Mouse (Mus musculus) limb, embryonic 13.5 days (tissue): ENCODE measurements around the gene Upp2. TPM values are rescaled to one million over a fixed set of nuclear protein-coding genes. Genes with fewer than 3 reads are reported as not detected.
A peak's percentile ranks its signal among the peaks of the same experiment; 100 is the strongest.

Experiments used
- ATAC-seq: fragments of 200-750 bp; cut with Nextera tagmentation; 2 replicates; pipeline ENCODE4 v1.8.0; 2017; ENCODE audit warnings: low read depth, moderate number of reproducible peaks, moderate TSS enrichment; ENCODE audit not compliant: low FRiP score
- H3K27ac ChIP-seq: fragments of 300-500 bp; sonication (generic); 2 replicates; pipeline ENCODE4 v1.5.1; 2015; ENCODE audit warnings: inconsistent platforms, mild to moderate bottlenecking, moderate library complexity
- H3K27me3 ChIP-seq: fragments of 300-500 bp; sonication (generic); 2 replicates; pipeline ENCODE4 v1.6.1; 2015; ENCODE audit warnings: mild to moderate bottlenecking, inconsistent platforms
- H3K36me3 ChIP-seq: fragments of 300-500 bp; sonication (generic); 2 replicates; pipeline ENCODE4 v1.6.1; 2015; ENCODE audit warnings: inconsistent platforms, mild to moderate bottlenecking, moderate library complexity
- H3K4me1 ChIP-seq: fragments of 300-500 bp; sonication (generic); 2 replicates; pipeline ENCODE4 v1.6.1; 2015; ENCODE audit warnings: inconsistent platforms
- H3K4me2 ChIP-seq: fragments of 300-500 bp; sonication (generic); replicated peaks from 2 replicates; pipeline ENCODE4 v1.6.1; 2015; ENCODE audit warnings: inconsistent platforms, mild to moderate bottlenecking, moderate library complexity
- H3K4me3 ChIP-seq: fragments of 300-500 bp; sonication (generic); 2 replicates; pipeline ENCODE4 v1.5.1; 2015; ENCODE audit warnings: moderate library complexity, mild to moderate bottlenecking, inconsistent platforms
- H3K9ac ChIP-seq: fragments of 300-500 bp; sonication (generic); 2 replicates; pipeline ENCODE4 v1.6.1; 2015; ENCODE audit warnings: mild to moderate bottlenecking, inconsistent platforms
- H3K9me3 ChIP-seq: fragments of 300-500 bp; sonication (generic); 2 replicates; pipeline ENCODE4 v1.6.1; 2016; ENCODE audit warnings: inconsistent platforms
- WGBS: fragments of 180-500 bp; shearing (Covaris S2); methylation state at CpG from one replicate; pipeline ENCODE4 v1.1.7; 2015; 5-methylcytosine and 5-hydroxymethylcytosine counted together
- polyA plus RNA-seq: library from polyadenylated mRNA; unstranded; fragments of >200 nt; fragmentation: Nextera tagmentation; extraction: Ambion mirVana; gene quantifications from 2 replicates; pipeline ENCODE4 v1.2.1, GENCODE M21; 2015

The Upp2 gene
- polyA plus RNA-seq, 1 experiment from 2014 or later: 9.5 TPM

GRCm38 (mm10) chr2:58533521-58534001 lies 33.5 kb upstream of the Upp2 start:
- peaks cover 62% of the 10 kb centered on the region for H3K4me1 ChIP-seq
- 13% methylated on average over 7 of the region's 7 CpGs for WGBS

DNA sequence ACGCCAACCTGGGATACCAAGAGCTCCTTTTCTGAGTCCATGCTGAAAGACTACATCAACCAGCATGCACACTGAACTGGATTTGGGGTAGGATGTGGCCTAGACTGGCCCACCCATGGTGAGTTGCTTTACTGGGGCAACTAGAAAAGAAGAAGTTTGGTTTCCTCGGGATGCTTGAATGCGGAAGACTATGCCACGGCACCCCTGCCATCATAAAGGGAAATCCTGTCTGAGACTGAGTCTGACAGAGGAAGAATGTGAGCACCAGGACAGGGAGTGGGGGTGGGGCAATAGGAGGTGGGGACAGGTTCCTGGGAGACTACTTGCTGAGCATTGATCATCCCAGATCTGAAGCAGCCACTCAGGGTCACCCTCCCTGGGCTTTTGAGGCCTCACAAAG lies 32.7 kb upstream of the Upp2 start:
- H3K27ac ChIP-seq: peak overlapping the region; percentile 79
- peak overlapping the region; percentile 44; the same call in 1 of the 2 replicates for H3K4me2 ChIP-seq
- no peak overlapping the region for H3K4me3 ChIP-seq
- H3K36me3 ChIP-seq: peaks cover 10% of the 10 kb centered on the region
- no peak overlapping the region for H3K9ac ChIP-seq
- ATAC-seq: no peak
- no peaks in the 10 kb centered on the region for H3K9me3 ChIP-seq
- H3K27me3 ChIP-seq: no peaks in the 10 kb centered on the region
- H3K4me1 ChIP-seq: peaks cover 67% of the 10 kb centered on the region
- 71% methylated on average over 4 of the region's 4 CpGs for WGBS

More at GRCm38 (mm10) chr2:58533521-58534001, 33.5 kb upstream of the Upp2 start:
- Histone ChIP-seq H3K9me3 (no peaks in the 10 kb centered on the region), H3K27me3 (no peaks in the 10 kb centered on the region), H3K9ac (no peak overlapping the region), H3K4me2 (peak overlapping the region; percentile 44), H3K36me3 (peaks cover 10% of the 10 kb centered on the region), H3K4me3 (no peak overlapping the region), H3K27ac (peak overlapping the region; percentile 79)
- ATAC-seq: peak; percentile 82

DNA sequence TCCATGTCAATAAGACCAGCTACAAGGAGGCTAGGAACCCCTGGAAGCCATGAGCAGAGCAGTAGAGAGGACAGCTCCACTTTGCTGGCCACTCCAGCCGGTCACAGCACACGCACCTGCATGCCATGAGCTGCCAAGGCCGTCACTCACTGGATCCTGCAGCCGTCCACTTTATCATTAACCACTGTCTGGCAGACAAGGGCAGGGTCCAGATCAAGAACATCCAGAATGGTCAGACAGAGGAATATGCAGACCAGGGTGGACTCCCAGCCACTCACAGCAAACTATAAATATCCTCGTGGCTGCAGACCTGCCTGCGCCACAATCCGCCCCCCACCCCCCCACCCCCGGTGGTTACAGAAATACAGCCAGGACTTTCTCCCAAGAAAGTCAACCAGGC lies 31.9 kb upstream of the Upp2 start:
- H3K4me1 ChIP-seq: peaks cover 64% of the 10 kb centered on the region
- H3K27me3 ChIP-seq: no peaks in the 10 kb centered on the region
- 84% methylated on average over 8 of the region's 8 CpGs for WGBS
- no peak overlapping the region for H3K4me2 ChIP-seq
- peaks cover 10% of the 10 kb centered on the region for H3K36me3 ChIP-seq
- H3K4me3 ChIP-seq: no peak overlapping the region
- no peak overlapping the region for H3K9ac ChIP-seq
- ATAC-seq: no peak
- H3K27ac ChIP-seq: no peak overlapping the region
- H3K9me3 ChIP-seq: no peaks in the 10 kb centered on the region

GRCm38 (mm10) chr2:58536796-58537195 lies 30.3 kb upstream of the Upp2 start:
- peaks cover 55% of the 10 kb centered on the region for H3K4me1 ChIP-seq
- no peaks in the 10 kb centered on the region for H3K9me3 ChIP-seq
- no peak overlapping the region for H3K27ac ChIP-seq
- no peak overlapping the region for H3K4me2 ChIP-seq
- no peak for ATAC-seq
- H3K9ac ChIP-seq: no peak overlapping the region
- peaks cover 10% of the 10 kb centered on the region for H3K36me3 ChIP-seq
- no peaks in the 10 kb centered on the region for H3K27me3 ChIP-seq
- H3K4me3 ChIP-seq: no peak overlapping the region
- 87% methylated on average over 3 of the region's 3 CpGs for WGBS

GRCm38 (mm10) chr2:58538196-58538595 lies 28.9 kb upstream of the Upp2 start:
- peaks cover 42% of the 10 kb centered on the region for H3K4me1 ChIP-seq
- H3K27me3 ChIP-seq: no peaks in the 10 kb centered on the region
- H3K9me3 ChIP-seq: no peaks in the 10 kb centered on the region
- no peak overlapping the region for H3K9ac ChIP-seq
- no peak overlapping the region for H3K27ac ChIP-seq
- no peak overlapping the region for H3K4me2 ChIP-seq
- H3K36me3 ChIP-seq: peaks cover 10% of the 10 kb centered on the region
- 89% methylated on average over 6 of the region's 6 CpGs for WGBS
- ATAC-seq: no peak
- no peak overlapping the region for H3K4me3 ChIP-seq

GRCm38 (mm10) chr2:58543252-58543651 lies 23.8 kb upstream of the Upp2 start:
- Histone ChIP-seq H3K9ac (no peak overlapping the region), H3K36me3 (no peaks in the 10 kb centered on the region), H3K4me2 (no peak overlapping the region), H3K27ac (no peak overlapping the region), H3K4me3 (no peak overlapping the region), H3K4me1 (peaks cover 32% of the 10 kb centered on the region), H3K9me3 (no peaks in the 10 kb centered on the region), H3K27me3 (no peaks in the 10 kb centered on the region)
- no peak for ATAC-seq
- 81% methylated on average over 5 of the region's 5 CpGs for WGBS

DNA sequence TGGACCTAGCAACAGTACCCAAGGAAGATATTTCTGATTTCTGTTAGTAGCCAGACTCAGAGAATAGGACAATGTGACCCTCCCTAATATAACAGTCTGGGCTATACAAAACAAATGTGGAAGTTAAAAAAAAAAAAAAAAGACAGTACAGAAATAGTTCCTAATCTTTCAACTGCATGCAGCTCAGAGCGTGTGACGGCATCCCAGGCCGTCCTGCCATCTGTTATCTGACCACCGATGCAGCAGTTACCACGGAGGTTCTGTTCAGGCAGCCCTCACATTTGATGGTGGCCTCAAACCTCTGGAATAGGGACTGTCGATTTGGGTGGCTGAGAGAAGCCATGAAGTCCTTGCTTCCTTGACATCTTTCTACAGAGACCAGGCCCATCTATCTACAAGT lies 22.7 kb upstream of the Upp2 start:
- no peaks in the 10 kb centered on the region for H3K9me3 ChIP-seq
- WGBS: 88% methylated on average over 6 of the region's 6 CpGs
- H3K27me3 ChIP-seq: no peaks in the 10 kb centered on the region
- H3K4me3 ChIP-seq: no peak overlapping the region
- no peak for ATAC-seq
- no peaks in the 10 kb centered on the region for H3K36me3 ChIP-seq
- no peak overlapping the region for H3K27ac ChIP-seq
- H3K4me1 ChIP-seq: peaks cover 23% of the 10 kb centered on the region
- no peak overlapping the region for H3K9ac ChIP-seq
- H3K4me2 ChIP-seq: no peak overlapping the region

DNA sequence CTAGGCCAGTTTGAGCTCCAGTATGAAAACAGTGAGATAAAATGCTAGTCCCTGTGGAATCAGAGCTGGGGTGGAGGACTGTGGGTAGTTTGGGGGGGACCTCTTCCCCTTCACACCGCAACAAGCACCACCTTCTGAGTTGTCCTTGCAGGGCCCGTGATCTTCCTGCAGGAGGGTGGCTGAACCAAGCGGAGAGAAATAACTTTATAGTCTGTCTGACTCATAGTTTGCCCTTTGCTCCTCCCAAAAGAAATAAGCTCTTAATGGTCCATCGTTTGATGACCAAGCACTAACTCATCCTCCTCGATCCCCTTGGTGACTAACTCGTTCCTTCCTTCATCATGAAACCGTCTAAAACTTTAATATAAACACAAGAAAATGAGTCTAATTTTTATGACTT lies 20.8 kb upstream of the Upp2 start:
- 87% methylated on average over 7 of the region's 7 CpGs for WGBS
- H3K4me2 ChIP-seq: no peak overlapping the region
- H3K4me3 ChIP-seq: no peak overlapping the region
- no peak for ATAC-seq
- H3K9ac ChIP-seq: no peak overlapping the region
- no peaks in the 10 kb centered on the region for H3K27me3 ChIP-seq
- H3K4me1 ChIP-seq: peaks cover 28% of the 10 kb centered on the region
- H3K9me3 ChIP-seq: no peaks in the 10 kb centered on the region
- no peaks in the 10 kb centered on the region for H3K36me3 ChIP-seq
- H3K27ac ChIP-seq: no peak overlapping the region

GRCm38 (mm10) chr2:58548943-58549342 lies 18.2 kb upstream of the Upp2 start:
- H3K27me3 ChIP-seq: no peaks in the 10 kb centered on the region
- peaks cover 53% of the 10 kb centered on the region for H3K4me1 ChIP-seq
- WGBS: 80% methylated on average over 7 of the region's 7 CpGs
- H3K36me3 ChIP-seq: no peaks in the 10 kb centered on the region
- no peaks in the 10 kb centered on the region for H3K9me3 ChIP-seq
- no peak overlapping the region for H3K4me3 ChIP-seq
- ATAC-seq: no peak
- H3K9ac ChIP-seq: no peak overlapping the region
- H3K4me2 ChIP-seq: no peak overlapping the region
- H3K27ac ChIP-seq: no peak overlapping the region

GRCm38 (mm10) chr2:58549960-58550359 lies 17.1 kb upstream of the Upp2 start:
- no peak overlapping the region for H3K4me3 ChIP-seq
- H3K27me3 ChIP-seq: no peaks in the 10 kb centered on the region
- no peaks in the 10 kb centered on the region for H3K36me3 ChIP-seq
- H3K4me1 ChIP-seq: peaks cover 62% of the 10 kb centered on the region
- H3K9me3 ChIP-seq: no peaks in the 10 kb centered on the region
- H3K27ac ChIP-seq: no peak overlapping the region
- no peak overlapping the region for H3K9ac ChIP-seq
- WGBS: 55% methylated on average over 6 of the region's 6 CpGs
- ATAC-seq: no peak
- H3K4me2 ChIP-seq: no peak overlapping the region

- H3K4me1 ChIP-seq: peaks cover 63% of the 10 kb centered on the region
- no peak overlapping the region for H3K27ac ChIP-seq
- no peaks in the 10 kb centered on the region for H3K9me3 ChIP-seq
- 50% methylated on average over 9 of the region's 9 CpGs for WGBS
- no peak overlapping the region for H3K9ac ChIP-seq
- no peak for ATAC-seq
- H3K36me3 ChIP-seq: no peaks in the 10 kb centered on the region
- H3K4me2 ChIP-seq: peak overlapping the region; percentile 14; the same call in 1 of the 2 replicates
- no peaks in the 10 kb centered on the region for H3K27me3 ChIP-seq
- H3K4me3 ChIP-seq: no peak overlapping the region
Measured at GRCm38 (mm10) chr2:58550488-58550887, 16.6 kb upstream of the Upp2 start.

DNA sequence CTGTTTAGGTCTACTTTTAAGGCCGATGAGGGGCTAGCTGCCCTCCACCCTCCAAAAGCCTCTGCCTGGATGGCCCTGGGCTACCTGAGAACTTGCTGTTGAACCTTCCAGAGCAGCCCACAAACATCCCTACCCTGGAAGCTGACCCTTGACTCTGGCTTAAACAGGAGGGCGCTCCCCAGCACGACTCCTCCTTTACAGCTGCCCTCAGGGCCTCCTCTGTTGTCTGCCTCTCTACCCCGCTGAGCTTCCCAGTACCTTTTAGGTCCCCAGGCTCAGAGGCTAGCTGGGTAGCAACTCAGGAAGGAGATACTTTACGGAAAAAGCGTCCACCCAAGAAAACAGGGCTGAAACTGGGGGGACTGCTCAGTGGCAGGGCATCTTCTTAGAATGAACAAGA lies 15.2 kb upstream of the Upp2 start:
- Histone ChIP-seq H3K36me3 (no peaks in the 10 kb centered on the region), H3K27me3 (no peaks in the 10 kb centered on the region), H3K9ac (no peak overlapping the region), H3K4me1 (peaks cover 60% of the 10 kb centered on the region), H3K9me3 (no peaks in the 10 kb centered on the region), H3K4me3 (no peak overlapping the region), H3K27ac (no peak overlapping the region), H3K4me2 (no peak overlapping the region)
- ATAC-seq: no peak
- 29% methylated on average over 6 of the region's 6 CpGs for WGBS

DNA sequence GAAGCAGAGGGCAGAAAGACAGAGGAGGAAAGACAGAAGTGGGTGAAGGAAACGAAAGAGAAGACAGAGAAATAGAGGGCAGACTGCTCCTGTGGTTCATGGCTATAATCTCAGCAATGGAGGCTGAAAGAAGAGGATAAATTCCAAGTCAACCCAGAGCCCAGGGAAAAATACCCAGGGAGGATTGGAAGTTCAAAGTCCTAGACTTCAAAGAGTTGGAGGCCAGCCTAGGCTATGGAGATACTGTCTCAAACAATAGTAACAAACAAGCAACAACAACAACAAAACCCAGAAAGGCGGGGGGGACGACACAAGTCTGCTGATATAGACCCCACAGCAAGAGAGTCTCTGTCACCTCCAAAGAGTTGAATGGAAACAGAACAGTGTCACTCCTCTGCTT lies 14.8 kb upstream of the Upp2 start:
- Histone ChIP-seq H3K4me2 (no peak overlapping the region), H3K9ac (no peak overlapping the region), H3K27ac (no peak overlapping the region), H3K4me3 (no peak overlapping the region), H3K27me3 (no peaks in the 10 kb centered on the region), H3K4me1 (peaks cover 56% of the 10 kb centered on the region), H3K36me3 (no peaks in the 10 kb centered on the region), H3K9me3 (no peaks in the 10 kb centered on the region)
- 57% methylated on average over 3 of the region's 3 CpGs for WGBS
- no peak for ATAC-seq
